Mouse (Mus musculus) liver, embryonic 14 days (tissue): ENCODE data around the gene Aen. TPM values are rescaled to one million over a fixed set of nuclear protein-coding genes. Genes with fewer than 3 reads are reported as not detected.

ENCODE experiments used
- polyA plus RNA-seq: library from polyadenylated mRNA; depleted of rRNA; stranded (reverse); fragments of >200 nt; gene quantifications from 2 replicates; pipeline ENCODE4 v1.2.3, GENCODE M21; 2012; rRNA removed

Gene Aen
- 12.4 and 15.5 TPM in 2 replicates for polyA plus RNA-seq

GRCm38 (mm10) chr7:78895653-78896333, at the start of gene Aen:
Gene Aen (plus strand): TSS chr7:78895854.

DNA sequence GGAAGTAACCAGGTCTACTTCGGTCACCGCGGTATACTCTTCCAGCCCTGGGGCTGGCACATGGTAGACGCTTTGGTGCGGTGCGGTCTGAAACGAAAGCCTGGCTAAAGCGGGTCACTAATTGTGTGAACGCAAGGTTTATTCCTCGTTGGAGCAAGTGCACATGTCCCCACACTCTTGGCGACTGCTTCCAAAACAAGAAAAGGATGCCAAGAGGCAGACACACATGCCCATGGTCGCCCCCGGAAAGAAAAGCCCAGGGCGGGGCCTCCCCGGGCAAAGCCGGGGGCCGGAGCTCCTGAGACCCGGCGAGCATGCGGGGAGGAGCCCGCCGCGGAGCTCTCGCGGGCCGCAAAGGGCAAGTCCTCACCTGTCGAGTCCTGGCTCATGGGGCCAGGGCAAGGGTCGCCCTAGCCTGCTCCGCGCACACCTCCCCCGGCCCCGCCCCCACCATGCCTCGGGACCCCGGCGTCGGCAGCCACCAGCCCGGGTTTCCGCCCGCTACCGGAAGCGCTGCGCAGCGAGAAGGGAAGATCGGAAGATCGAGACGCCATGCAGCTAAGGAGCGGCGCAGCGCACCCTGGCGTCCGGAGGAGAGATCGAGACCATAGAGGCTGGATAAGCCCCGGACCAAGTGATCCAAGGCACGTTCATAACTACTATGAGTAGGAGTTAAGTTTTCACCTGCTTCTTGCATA, 48.8 kb upstream of the Aen start, which contains the start of gene Det1:
TSS of gene Det1 (minus strand) at position 527 of the 698 bp plus-strand sequence.

GRCm38 (mm10) chr7:78912974-78913474, 17.4 kb downstream of the Aen start, which contains the start of gene Isg20:
Gene Isg20 (plus strand): TSS chr7:78913424.

Other genes starting within 250 kb of the Aen start
- gene Ntrk3, start 157.8 kb upstream of the Aen start, polyA plus RNA-seq, result 0.38 and 0.40 TPM in 2 replicates
- gene Mrps11, start 112.7 kb upstream of the Aen start, polyA plus RNA-seq, result 41.9 and 46.6 TPM in 2 replicates
- 23.2 and 25.7 TPM in 2 replicates for gene Mrpl46, start 112.3 kb upstream of the Aen start, polyA plus RNA-seq
- 5.7 and 6.5 TPM in 2 replicates for gene Det1, start 48.6 kb upstream of the Aen start, polyA plus RNA-seq
- 36.8 and 54.0 TPM in 2 replicates for gene Isg20, start 17.6 kb downstream of the Aen start, polyA plus RNA-seq
- 0.01 and 0.02 TPM in 2 replicates for gene Acan, start 157.6 kb downstream of the Aen start, polyA plus RNA-seq
- 0.10 TPM in 2 replicates for gene Hapln3, start 235.2 kb downstream of the Aen start, polyA plus RNA-seq